Comparison of ENCODE assay signal across 27 mouse cellular contexts in genomic region chr11:44500966-44501365, GRCm38 (mm10).
"Had no signal": no experiment of that assay in that cellular context is flagged by ENCODE, and none has a peak within 500 bp of the region (broad histone marks: within the 10 kb centered on the region; RNA-seq: fewer than 3 reads in every experiment).

No protein-coding gene starts in this region.

- ATAC-seq: intestine, embryonic 16.5 days; liver, embryonic 12.5 days; midbrain, embryonic 13.5 days; midbrain, embryonic 16.5 days had no signal

- H3K27ac ChIP-seq: left cerebral cortex, adult 2 months; limb, embryonic 10.5 days; limb, embryonic 13.5 days; liver, embryonic 12.5 days; liver, embryonic 15.5 days; lung, embryonic 15.5 days; midbrain, embryonic 10.5 days; midbrain, embryonic 13.5 days; neural tube, embryonic 13.5 days; stomach, embryonic 15.5 days had no signal

- DNase-seq: kidney, adult 18-20 months; kidney, adult 9 months; kidney, postnatal 14 days; kidney, postnatal 4 days; layer of hippocampus, adult 9-11 months; layer of hippocampus, postnatal 36 days; liver; lung, adult 18-20 months; lung, postnatal 10 days; lung, postnatal 36 days; retina, postnatal 1 day; right cerebral cortex, postnatal 25 days; spleen, adult 18-20 months; thymus, postnatal 25 days had no signal

- H3K27me3 ChIP-seq: limb, embryonic 13.5 days; liver, embryonic 15.5 days; lung, embryonic 15.5 days; midbrain, embryonic 13.5 days; neural tube, embryonic 13.5 days; stomach, embryonic 15.5 days had no signal

- H3K36me3 ChIP-seq: limb, embryonic 10.5 days; limb, embryonic 13.5 days; liver, embryonic 12.5 days; liver, embryonic 15.5 days; lung, embryonic 15.5 days; midbrain, embryonic 10.5 days; midbrain, embryonic 13.5 days; neural tube, embryonic 13.5 days; stomach, embryonic 15.5 days had no signal

- H3K4me1 ChIP-seq: limb, embryonic 10.5 days; megakaryocyte, embryonic 14.5 days; midbrain, embryonic 13.5 days; neural tube, embryonic 13.5 days; stomach, embryonic 15.5 days had no signal

- H3K4me3 ChIP-seq: left cerebral cortex, adult 2 months; limb, embryonic 10.5 days; limb, embryonic 13.5 days; liver, embryonic 12.5 days; liver, embryonic 15.5 days; lung, embryonic 15.5 days; megakaryocyte, embryonic 14.5 days; midbrain, embryonic 10.5 days; midbrain, embryonic 13.5 days; neural tube, embryonic 13.5 days; stomach, embryonic 15.5 days had no signal
